In genomic region chr14:59365244-59365644, GRCm38 (mm10) we compare ENCODE assay signal across 7 mouse cellular contexts. TPM values are rescaled to one million over a fixed set of nuclear protein-coding genes. Genes with fewer than 3 reads are reported as not detected.
DNase-seq lines count a peak whose midpoint lies in the region.

Phf11d (minus strand) TSS chr14:59365470.

- DNase-seq in thymus, postnatal 0 days (ENCODE audit: low spot score): no peak
- no peak for DNase-seq in thymus, postnatal 4 days
- peak; percentile 2 for DNase-seq in brain, embryonic 18.5 days (ENCODE audit: low read depth, low spot score)
- peak; percentile 52 for DNase-seq in heart, postnatal 4 days
- peak; percentile 72 for DNase-seq in lung, postnatal 10 days
- no peak for DNase-seq in cerebellum, adult 8-10 months
- DNase-seq in cerebellum, adult 11-12 months: no peak

RNA-seq across cellular contexts. Expression of gene Phf11d, which starts in this region (rescaled TPM):
- polyA plus RNA-seq in thymus, postnatal 0 days (2015; fragmentation: Nextera tagmentation; extraction: Ambion mirVana): 12.8 and 15.9 TPM in 2 replicates
- 1 to 10 TPM; 5.6 to 6.2 TPM for total RNA-seq in heart, postnatal 4 days (2021)

Comparison
In these comparisons a context has a peak if more than half of its experiments do, and no peak if none do; other contexts are left out.
1. DNase-seq: peak in brain, embryonic 18.5 days (single experiment), heart, postnatal 4 days (single experiment) and lung, postnatal 10 days (single experiment); none in thymus, postnatal 0 days (single experiment), thymus, postnatal 4 days (single experiment), cerebellum, adult 8-10 months (single experiment) and cerebellum, adult 11-12 months (single experiment).